Mouse (Mus musculus): Measurements from ENCODE around the gene Gm11939. TPM values are rescaled to one million over a fixed set of nuclear protein-coding genes. Genes with fewer than 3 reads are reported as not detected.
"Not testable (repeated sequence)": the region's sequence is repeated elsewhere in the genome, so short reads cannot be mapped to it uniquely, and the experiment has no call there.

Gene Gm11939
- not detected in 2 replicates for polyA plus RNA-seq (2014; fragmentation: Nextera tagmentation; extraction: Ambion mirVana)

DNA sequence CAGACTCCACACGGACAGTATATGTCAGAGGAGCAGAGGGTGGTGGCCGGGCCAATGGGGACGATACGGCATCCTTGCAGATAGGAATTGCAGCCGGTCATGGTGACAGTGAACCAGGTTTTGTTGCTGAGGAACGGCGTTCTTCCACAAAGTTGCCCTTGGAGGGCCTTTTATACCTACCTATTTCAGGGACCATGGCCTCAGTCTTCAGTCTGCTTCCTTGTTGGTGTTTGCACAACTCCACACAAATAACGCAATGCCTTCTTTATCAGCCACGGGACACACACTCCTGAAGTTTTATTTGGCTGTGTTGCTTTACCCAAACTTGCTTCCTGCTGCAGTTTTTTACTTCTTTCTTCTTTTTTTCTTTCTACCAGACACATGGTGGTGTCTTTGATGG is at the start of gene Gm11939:
Gm11939 (minus strand) TSS at position 101 of the 400 bp plus-strand sequence.
- no peaks in the 10 kb centered on the region for H3K4me1 ChIP-seq (ENCODE audit: control insufficient read depth, insufficient read depth, low read length)
- no peak within 1 kb of the TSS for H3K27ac ChIP-seq (ENCODE audit: low read depth, low read length)
- no peak within 1 kb of the TSS for H3K4me3 ChIP-seq (ENCODE audit: low read depth, low read length)
- H3K27me3 ChIP-seq (ENCODE audit: control insufficient read depth, insufficient read depth, low read length), result no peaks in the 10 kb centered on the region
- 93% methylated on average over 9 of the region's 9 CpGs for WGBS
- no peaks in the 10 kb centered on the region for H3K36me3 ChIP-seq (ENCODE audit: control insufficient read depth, insufficient read depth, low read length)
- no peak for ATAC-seq (ENCODE audit: low read depth)
- no peaks in the 10 kb centered on the region for H3K9me3 ChIP-seq (ENCODE audit: control insufficient read depth, low read length)
- no peak within 1 kb of the TSS for H3K4me2 ChIP-seq (ENCODE audit: low read depth, low read length)
- no peak within 1 kb of the TSS for H3K9ac ChIP-seq (replicated peaks; ENCODE audit: low read depth, low read length)

DNA sequence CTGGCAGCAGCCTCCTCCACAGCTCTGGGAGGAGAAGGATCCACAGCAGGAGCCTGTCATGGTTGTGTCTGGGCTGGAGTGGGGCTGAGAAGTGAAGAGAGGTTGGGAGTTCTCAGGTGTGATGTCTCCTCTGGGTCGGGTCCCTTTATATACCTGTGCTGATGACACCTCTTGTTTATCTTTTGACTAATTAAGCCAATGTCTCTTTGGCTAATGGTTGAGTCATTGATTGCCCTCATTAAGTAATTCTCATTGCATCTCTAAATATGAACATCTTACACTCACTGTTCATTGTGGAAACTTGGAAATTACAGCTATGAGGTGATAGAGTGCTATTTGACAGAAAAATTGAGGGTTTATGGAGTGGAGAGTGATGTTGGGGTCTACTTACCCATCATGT is 43.9 kb upstream of the Gm11939 start, which contains the start of gene Gm11938:
Gm11938 (minus strand) TSS at position 101 of the 400 bp plus-strand sequence.
- WGBS, result 70% methylated on average over 1 of the region's 1 CpGs
- not testable (repeated sequence) for ATAC-seq (ENCODE audit: low read depth)

DNA sequence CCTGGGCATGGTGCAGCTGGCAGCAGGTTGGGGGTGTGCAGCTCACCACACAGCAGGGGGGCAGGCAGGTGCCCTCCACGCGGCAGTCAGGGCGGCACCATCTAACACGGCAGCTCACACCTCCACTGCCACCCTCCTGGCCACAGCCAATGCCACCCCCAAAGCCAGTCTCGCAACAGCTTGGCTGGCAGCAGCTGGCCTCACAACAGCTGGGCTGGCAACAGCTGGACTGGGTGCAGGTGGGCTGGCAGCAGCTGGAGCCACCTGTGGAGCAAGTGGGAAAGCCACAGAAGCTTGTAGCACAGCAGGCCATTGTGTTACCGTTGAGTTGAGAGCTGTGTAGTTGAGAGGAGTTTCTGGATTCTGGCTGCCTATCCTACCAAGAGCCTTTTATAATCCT is 38.5 kb upstream of the Gm11939 start, which contains the start of gene Krtap9-3:
Krtap9-3 (minus strand) TSS at position 364 of the 400 bp plus-strand sequence.
- not testable (repeated sequence) for H3K27me3 ChIP-seq (ENCODE audit: control insufficient read depth, insufficient read depth, low read length); H3K4me2 ChIP-seq (ENCODE audit: low read depth, low read length); H3K9me3 ChIP-seq (ENCODE audit: control insufficient read depth, low read length); H3K4me3 ChIP-seq (ENCODE audit: low read depth, low read length); H3K4me1 ChIP-seq (ENCODE audit: control insufficient read depth, insufficient read depth, low read length); H3K27ac ChIP-seq (ENCODE audit: low read depth, low read length); H3K9ac ChIP-seq (replicated peaks; ENCODE audit: low read depth, low read length); ATAC-seq (ENCODE audit: low read depth); H3K36me3 ChIP-seq (ENCODE audit: control insufficient read depth, insufficient read depth, low read length)
- WGBS, result 89% methylated on average over 6 of the region's 6 CpGs

More for the DNA sequence above, 43.9 kb upstream of the Gm11939 start, which contains the start of gene Gm11938:
- not testable (repeated sequence) for H3K9ac ChIP-seq (replicated peaks; ENCODE audit: low read depth, low read length); H3K9me3 ChIP-seq (ENCODE audit: control insufficient read depth, low read length); H3K27ac ChIP-seq (ENCODE audit: low read depth, low read length); H3K4me2 ChIP-seq (ENCODE audit: low read depth, low read length); H3K27me3 ChIP-seq (ENCODE audit: control insufficient read depth, insufficient read depth, low read length); H3K36me3 ChIP-seq (ENCODE audit: control insufficient read depth, insufficient read depth, low read length); H3K4me3 ChIP-seq (ENCODE audit: low read depth, low read length); H3K4me1 ChIP-seq (ENCODE audit: control insufficient read depth, insufficient read depth, low read length)

DNA sequence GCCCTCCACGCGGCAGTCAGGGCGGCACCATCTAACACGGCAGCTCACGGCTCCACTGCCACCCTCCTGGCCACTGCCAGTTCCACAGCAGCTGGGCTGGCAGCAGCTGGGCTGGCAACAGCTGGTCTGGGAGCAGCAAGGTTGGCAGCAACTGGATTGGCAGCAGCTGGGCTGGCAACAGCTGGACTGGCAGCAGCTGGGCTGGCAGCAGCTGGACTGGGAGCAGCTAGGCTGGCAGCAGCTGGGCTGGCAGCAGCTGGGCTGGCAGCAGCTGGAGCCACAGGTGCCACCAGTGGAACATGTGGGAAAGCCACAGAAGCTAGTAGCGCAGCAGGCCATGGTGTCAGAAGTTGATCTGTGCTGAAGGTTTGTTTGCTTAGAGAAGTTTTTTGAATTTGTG is 31.7 kb upstream of the Gm11939 start, which contains the start of gene Krtap1-3:
Krtap1-3 (minus strand) TSS at position 359 of the 400 bp plus-strand sequence.
- WGBS, result 81% methylated on average over 6 of the region's 6 CpGs
- Histone ChIP-seq H3K4me2 (ENCODE audit: low read depth, low read length) (no peak within 1 kb of the TSS), H3K27ac (ENCODE audit: low read depth, low read length) (no peak within 1 kb of the TSS), H3K9me3 (ENCODE audit: control insufficient read depth, low read length) (no peaks in the 10 kb centered on the region), H3K4me3 (ENCODE audit: low read depth, low read length) (no peak within 1 kb of the TSS), H3K9ac (replicated peaks; ENCODE audit: low read depth, low read length) (no peak within 1 kb of the TSS), H3K27me3 (ENCODE audit: control insufficient read depth, insufficient read depth, low read length) (no peaks in the 10 kb centered on the region), H3K4me1 (ENCODE audit: control insufficient read depth, insufficient read depth, low read length) (no peaks in the 10 kb centered on the region), H3K36me3 (ENCODE audit: control insufficient read depth, insufficient read depth, low read length) (no peaks in the 10 kb centered on the region)
- no peak for ATAC-seq (ENCODE audit: low read depth)

DNA sequence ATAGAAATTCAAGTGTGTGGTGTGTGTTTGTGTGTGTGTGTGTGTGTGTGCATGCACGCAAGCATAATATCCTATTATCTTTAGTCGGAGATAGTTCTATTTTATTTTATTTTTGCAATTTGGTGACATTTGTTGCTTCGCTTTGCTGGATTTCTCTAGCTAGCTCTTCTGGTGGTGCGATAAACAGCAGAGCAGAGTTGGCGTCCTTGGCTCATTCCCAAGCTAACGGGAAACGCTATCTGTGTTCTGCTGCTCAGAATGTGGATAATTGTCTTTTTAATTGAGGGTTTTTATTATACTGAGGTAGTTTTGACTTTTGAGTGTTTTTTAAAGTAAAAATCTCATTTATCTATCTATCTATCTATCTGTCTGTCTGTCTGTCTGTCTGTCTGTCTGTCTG is 25.8 kb upstream of the Gm11939 start:
- WGBS, result 91% methylated on average over 7 of the region's 7 CpGs
- H3K4me1 ChIP-seq (ENCODE audit: control insufficient read depth, insufficient read depth, low read length), result no peaks in the 10 kb centered on the region
- no peak for ATAC-seq (ENCODE audit: low read depth)
- no peaks in the 10 kb centered on the region for H3K36me3 ChIP-seq (ENCODE audit: control insufficient read depth, insufficient read depth, low read length)
- no peak overlapping the region for H3K4me3 ChIP-seq (ENCODE audit: low read depth, low read length)
- no peaks in the 10 kb centered on the region for H3K9me3 ChIP-seq (ENCODE audit: control insufficient read depth, low read length)
- no peak overlapping the region for H3K4me2 ChIP-seq (ENCODE audit: low read depth, low read length)
- no peak overlapping the region for H3K27ac ChIP-seq (ENCODE audit: low read depth, low read length)
- no peaks in the 10 kb centered on the region for H3K27me3 ChIP-seq (ENCODE audit: control insufficient read depth, insufficient read depth, low read length)
- H3K9ac ChIP-seq (replicated peaks; ENCODE audit: low read depth, low read length), result no peak overlapping the region

DNA sequence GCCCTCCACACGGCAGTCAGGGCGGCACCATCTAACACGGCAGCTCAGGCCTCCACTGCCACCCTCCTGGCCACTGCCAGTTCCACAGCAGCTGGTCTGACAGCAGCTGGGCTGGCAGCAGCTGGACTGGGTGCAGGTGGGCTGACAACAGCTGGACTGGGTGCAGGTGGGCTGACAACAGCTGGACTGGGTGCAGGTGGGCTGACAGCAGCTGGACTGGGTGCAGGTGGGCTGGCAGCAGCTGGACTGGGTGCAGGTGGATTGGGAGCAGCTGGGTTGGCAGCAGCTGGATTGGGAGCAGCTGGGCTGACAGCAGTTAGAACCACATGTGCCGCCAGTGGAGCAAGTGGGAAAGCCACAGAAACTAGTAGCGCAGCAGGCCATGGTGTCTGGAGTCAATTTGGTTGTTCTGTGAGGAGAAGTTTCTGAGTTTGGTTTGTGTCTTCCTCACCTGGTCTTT is 24.0 kb upstream of the Gm11939 start, which contains the start of gene Krtap1-4:
Krtap1-4 (minus strand) TSS at position 410 of the 460 bp plus-strand sequence.
- Histone ChIP-seq H3K4me2 (ENCODE audit: low read depth, low read length) (no peak within 1 kb of the TSS), H3K27ac (ENCODE audit: low read depth, low read length) (no peak within 1 kb of the TSS), H3K36me3 (ENCODE audit: control insufficient read depth, insufficient read depth, low read length) (no peaks in the 10 kb centered on the region), H3K9me3 (ENCODE audit: control insufficient read depth, low read length) (no peaks in the 10 kb centered on the region), H3K9ac (replicated peaks; ENCODE audit: low read depth, low read length) (no peak within 1 kb of the TSS), H3K4me3 (ENCODE audit: low read depth, low read length) (no peak within 1 kb of the TSS), H3K4me1 (ENCODE audit: control insufficient read depth, insufficient read depth, low read length) (no peaks in the 10 kb centered on the region), H3K27me3 (ENCODE audit: control insufficient read depth, insufficient read depth, low read length) (no peaks in the 10 kb centered on the region)
- no peak for ATAC-seq (ENCODE audit: low read depth)
- WGBS, result 85% methylated on average over 5 of the region's 5 CpGs

DNA sequence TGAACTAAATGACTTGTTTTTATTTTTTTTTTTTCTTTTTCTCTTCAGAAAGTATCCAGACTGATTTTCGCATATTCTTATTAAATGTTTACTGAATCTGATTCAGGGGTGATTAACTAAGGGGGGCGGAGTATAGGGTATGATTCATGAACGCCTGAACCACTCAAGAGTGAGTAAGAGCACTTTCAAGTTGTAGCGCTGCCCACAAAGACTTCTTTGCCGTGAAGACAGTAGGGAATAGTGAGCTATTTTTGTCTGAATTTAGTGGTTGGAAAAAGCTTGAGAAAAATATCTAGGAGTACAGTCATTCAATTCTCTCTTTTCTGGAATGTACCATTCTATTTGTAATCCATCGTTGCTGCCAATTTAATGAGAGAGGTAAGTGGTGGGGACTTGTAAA is 22.3 kb upstream of the Gm11939 start:
- Histone ChIP-seq H3K9me3 (ENCODE audit: control insufficient read depth, low read length) (no peaks in the 10 kb centered on the region), H3K27ac (ENCODE audit: low read depth, low read length) (no peak overlapping the region), H3K36me3 (ENCODE audit: control insufficient read depth, insufficient read depth, low read length) (no peaks in the 10 kb centered on the region), H3K4me1 (ENCODE audit: control insufficient read depth, insufficient read depth, low read length) (no peaks in the 10 kb centered on the region), H3K9ac (replicated peaks; ENCODE audit: low read depth, low read length) (no peak overlapping the region), H3K27me3 (ENCODE audit: control insufficient read depth, insufficient read depth, low read length) (no peaks in the 10 kb centered on the region), H3K4me2 (ENCODE audit: low read depth, low read length) (no peak overlapping the region), H3K4me3 (ENCODE audit: low read depth, low read length) (no peak overlapping the region)
- ATAC-seq (ENCODE audit: low read depth), result no peak
- 89% methylated on average over 6 of the region's 6 CpGs for WGBS

DNA sequence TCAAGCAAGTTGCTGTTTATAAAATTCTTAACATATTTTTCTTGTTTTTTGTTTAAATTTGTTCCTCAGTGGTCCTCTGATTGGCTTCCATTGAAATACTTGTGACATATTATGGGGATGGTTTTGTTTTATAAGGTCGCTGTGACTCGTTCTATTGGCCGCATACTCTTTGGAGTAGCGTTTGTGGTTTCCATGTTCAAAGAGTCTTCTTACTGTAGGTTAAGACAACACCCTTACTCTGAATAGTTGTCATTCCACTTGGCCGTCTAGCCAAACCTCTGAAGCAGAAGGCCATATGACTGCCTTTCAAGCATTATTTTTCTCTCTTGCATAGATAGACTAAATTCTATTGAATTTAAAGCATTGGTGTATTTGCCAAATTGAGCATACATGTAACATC is 21.8 kb upstream of the Gm11939 start:
- no peak overlapping the region for H3K27ac ChIP-seq (ENCODE audit: low read depth, low read length)
- no peaks in the 10 kb centered on the region for H3K9me3 ChIP-seq (ENCODE audit: control insufficient read depth, low read length)
- 92% methylated on average over 5 of the region's 5 CpGs for WGBS
- no peak for ATAC-seq (ENCODE audit: low read depth)
- H3K9ac ChIP-seq (replicated peaks; ENCODE audit: low read depth, low read length), result no peak overlapping the region
- H3K4me2 ChIP-seq (ENCODE audit: low read depth, low read length), result no peak overlapping the region
- no peaks in the 10 kb centered on the region for H3K36me3 ChIP-seq (ENCODE audit: control insufficient read depth, insufficient read depth, low read length)
- H3K4me3 ChIP-seq (ENCODE audit: low read depth, low read length), result no peak overlapping the region
- H3K27me3 ChIP-seq (ENCODE audit: control insufficient read depth, insufficient read depth, low read length), result no peaks in the 10 kb centered on the region
- no peaks in the 10 kb centered on the region for H3K4me1 ChIP-seq (ENCODE audit: control insufficient read depth, insufficient read depth, low read length)

DNA sequence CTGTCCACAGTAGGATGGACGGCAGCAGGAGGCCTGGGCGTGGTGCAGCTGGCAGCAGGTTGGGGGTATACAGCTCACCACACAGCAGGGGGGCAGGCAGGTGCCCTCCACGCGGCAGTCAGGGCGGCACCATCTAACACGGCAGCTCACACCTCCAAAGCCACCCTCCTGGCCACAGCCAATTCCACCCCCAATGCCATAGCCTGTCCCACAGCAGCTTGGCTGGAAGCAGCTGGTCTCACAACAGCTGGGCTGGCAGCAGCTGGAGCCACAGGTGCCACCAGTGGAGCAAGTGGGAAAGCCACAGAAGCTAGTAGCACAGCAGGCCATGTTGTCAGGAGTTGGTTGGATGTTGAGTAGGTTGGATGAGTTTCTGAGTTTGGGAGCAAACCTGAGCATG is 21.4 kb upstream of the Gm11939 start, which contains the start of gene Krtap1-5:
Krtap1-5 (minus strand) TSS at position 381 of the 400 bp plus-strand sequence.
- H3K9me3 ChIP-seq (ENCODE audit: control insufficient read depth, low read length), result no peaks in the 10 kb centered on the region
- H3K4me3 ChIP-seq (ENCODE audit: low read depth, low read length), result no peak within 1 kb of the TSS
- no peak within 1 kb of the TSS for H3K9ac ChIP-seq (replicated peaks; ENCODE audit: low read depth, low read length)
- H3K27ac ChIP-seq (ENCODE audit: low read depth, low read length), result no peak within 1 kb of the TSS
- H3K4me1 ChIP-seq (ENCODE audit: control insufficient read depth, insufficient read depth, low read length), result no peaks in the 10 kb centered on the region
- H3K36me3 ChIP-seq (ENCODE audit: control insufficient read depth, insufficient read depth, low read length), result no peaks in the 10 kb centered on the region
- no peak for ATAC-seq (ENCODE audit: low read depth)
- WGBS, result 86% methylated on average over 6 of the region's 6 CpGs
- H3K27me3 ChIP-seq (ENCODE audit: control insufficient read depth, insufficient read depth, low read length), result no peaks in the 10 kb centered on the region
- no peak within 1 kb of the TSS for H3K4me2 ChIP-seq (ENCODE audit: low read depth, low read length)
